Mouse (Mus musculus) bone marrow, adult 2 months (tissue): ENCODE results near the gene Sorbs2.

ENCODE experiments used
- CTCF ChIP-seq: fragments of 200-500 bp; IDR thresholded peaks from 2 replicates; pipeline ENCODE4 v1.5.1; 2011; ENCODE audit warnings: low read length, control low read depth; ENCODE audit not compliant: control insufficient read depth, insufficient read depth
- POLR2A ChIP-seq: fragments of 200-500 bp; IDR thresholded peaks from 2 replicates; pipeline ENCODE4 v1.6.1; 2011; ENCODE audit warnings: low read depth, mild to moderate bottlenecking, control low read depth, low read length, borderline replicate concordance; ENCODE audit not compliant: control insufficient read depth

DNA sequence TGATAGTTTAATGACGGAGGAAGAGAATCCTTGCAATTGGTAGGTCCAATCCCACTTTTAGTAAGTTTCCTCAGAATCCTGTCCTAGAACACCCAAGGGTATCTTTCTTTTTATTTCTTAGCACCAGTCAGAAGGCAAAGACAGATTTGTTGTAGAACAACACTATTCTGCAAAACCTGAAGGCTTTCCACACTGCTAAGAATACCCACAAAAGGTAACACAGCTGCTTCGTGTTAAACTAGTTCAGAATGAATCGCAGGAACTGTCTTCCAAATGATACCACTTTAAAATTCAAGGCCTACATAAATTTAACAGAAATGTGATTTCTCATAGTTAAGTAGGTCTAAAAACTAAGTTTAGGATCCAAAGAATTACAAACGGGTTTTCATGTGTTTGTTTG is 201.5 kb downstream of the Sorbs2 start:
- no peak for TF ChIP-seq POLR2A
- TF ChIP-seq CTCF = no peak
